Mouse (Mus musculus) layer of hippocampus, adult 6 months (tissue): ENCODE measurements around the gene Erp29. TPM values are rescaled to one million over a fixed set of nuclear protein-coding genes. Genes with fewer than 3 reads are reported as not detected.

Experiments
- long read RNA-seq, 2 experiments: library from polyadenylated mRNA; unstranded; transcript quantifications; one replicate each; pipeline ENCODE4 v2.0.0; 2019 to 2020
- polyA plus RNA-seq: library from polyadenylated mRNA; unstranded; fragments of <200 nt; fragmentation: Nextera tagmentation; gene quantifications from 2 replicates; pipeline ENCODE4 v1.2.3, GENCODE M21; 2021

Erp29 gene
- polyA plus RNA-seq = 157 and 184 TPM in 2 replicates
- long read RNA-seq, experiment 1, full-length matches to known transcripts = 215 of 228 reads
- long read RNA-seq, experiment 1, partial matches to known transcripts = 1 of 228 reads
- long read RNA-seq, experiment 1, other reads (novel, unspliced or antisense) = 12 of 228 reads
- long read RNA-seq, experiment 2, full-length matches to known transcripts = 145 of 153 reads
- long read RNA-seq, experiment 2, partial matches to known transcripts = 4 of 153 reads
- long read RNA-seq, experiment 2, other reads (novel, unspliced or antisense) = 4 of 153 reads

GRCm38 (mm10) chr5:121452026-121452869 is at the start of gene Erp29:
TSS of gene Erp29 (minus strand) at chr5:121452506.

GRCm38 (mm10) chr5:121451644-121452025 is 671 bp downstream of the Erp29 start, which contains the start of gene Tmem116:
TSS of gene Tmem116 (plus strand) at chr5:121451893.

DNA sequence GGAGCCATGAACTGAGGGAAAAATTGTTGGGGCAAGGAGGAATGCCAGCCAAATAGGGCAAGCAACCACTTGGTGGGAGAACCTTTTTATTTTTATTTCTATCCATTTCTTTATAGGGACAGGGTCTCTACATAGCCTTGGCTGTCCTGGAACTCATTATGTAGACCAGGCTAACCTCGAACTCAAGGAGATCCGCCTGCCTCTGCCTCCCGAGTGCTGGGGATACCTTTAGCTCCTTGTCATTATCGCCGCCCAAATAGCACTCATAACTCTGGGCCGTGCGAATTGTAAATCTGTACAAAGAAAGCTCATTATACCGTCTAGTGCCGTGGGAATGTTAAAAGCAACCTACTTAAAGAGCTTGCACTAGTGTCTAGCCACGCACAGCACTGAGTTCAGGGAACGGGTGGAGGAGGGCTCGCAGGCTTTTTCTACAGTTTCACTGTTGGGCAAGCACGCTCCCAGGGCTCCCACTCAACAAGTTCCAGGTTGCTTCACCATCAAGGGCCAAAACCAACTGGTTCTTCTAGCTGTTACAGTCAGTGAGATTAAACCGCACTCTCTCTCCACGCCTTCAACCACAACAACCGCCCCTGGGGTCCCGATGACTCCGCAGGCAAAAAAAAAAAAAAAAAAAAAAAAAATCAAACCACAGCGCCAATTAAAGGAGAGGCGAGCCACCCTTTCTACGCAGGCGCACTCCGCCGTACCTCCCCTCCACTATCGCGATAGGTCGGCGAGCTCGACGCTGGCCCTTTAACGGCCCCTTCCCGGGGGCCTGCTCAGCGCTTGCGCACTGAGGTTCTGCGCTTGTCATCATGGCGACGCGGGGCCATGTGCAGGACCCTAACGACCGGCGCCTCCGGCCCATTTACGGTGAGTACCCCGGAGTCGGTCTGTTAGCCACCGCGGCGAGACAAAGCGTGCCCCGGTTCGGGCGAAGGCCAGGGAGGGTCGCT is 54.8 kb downstream of the Erp29 start, which contains the start of gene Naa25:
Naa25 (plus strand) TSS at position 750 of the 959 bp plus-strand sequence.

DNA sequence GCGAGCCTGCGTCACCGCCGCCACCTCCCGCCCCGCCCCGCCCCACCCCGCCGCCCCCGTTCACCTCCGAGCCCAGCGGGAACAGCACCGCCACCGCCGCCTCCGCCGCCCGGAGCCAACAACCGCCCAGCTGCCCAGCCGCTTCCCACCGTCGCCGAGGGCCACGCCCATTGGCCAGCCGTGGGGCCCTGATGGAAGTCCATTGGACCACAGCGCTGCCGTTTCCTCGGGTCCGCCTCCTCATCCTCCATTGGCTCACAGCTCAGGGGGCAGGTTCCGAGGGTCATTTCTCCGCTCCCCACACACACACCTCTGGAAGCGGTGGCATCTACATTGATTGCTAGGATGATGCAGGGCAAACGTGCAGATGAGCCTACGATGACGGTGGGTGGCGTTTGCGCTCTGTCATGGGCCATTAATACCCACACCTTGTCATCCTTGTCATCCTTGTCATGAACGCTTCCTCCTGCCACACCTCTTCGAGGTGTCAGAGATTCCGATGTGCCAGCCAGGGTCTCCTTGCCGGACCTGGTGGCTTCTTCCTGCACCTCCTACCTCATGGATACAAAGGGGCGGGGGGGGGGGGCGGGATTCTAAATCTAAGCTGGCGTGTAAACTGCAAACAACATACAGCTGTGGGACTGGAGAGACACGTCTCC is 66.7 kb downstream of the Erp29 start, which contains the start of gene Trafd1:
Trafd1 (minus strand) TSS at position 172 of the 659 bp plus-strand sequence.

Other genes with a start within 250 kb of the Erp29 start
- 935 and 955 TPM in 2 replicates for gene Rpl6, start 248.0 kb downstream of the Erp29 start, polyA plus RNA-seq
- gene Hectd4, start 232.3 kb downstream of the Erp29 start, polyA plus RNA-seq = 28.4 and 30.4 TPM in 2 replicates
- 41.6 and 42.5 TPM in 2 replicates for gene Trafd1, start 66.9 kb downstream of the Erp29 start, polyA plus RNA-seq
- gene Naa25, start 54.6 kb downstream of the Erp29 start, polyA plus RNA-seq = 35.1 and 36.1 TPM in 2 replicates
- 8.3 and 9.3 TPM in 2 replicates for gene Tmem116, start 613 bp downstream of the Erp29 start, polyA plus RNA-seq
- gene Adam1b, start 50.9 kb upstream of the Erp29 start, polyA plus RNA-seq = not detected in 2 replicates
- gene Adam1a, start 93.0 kb upstream of the Erp29 start, polyA plus RNA-seq = 0.18 and 0.24 TPM in 2 replicates
- not detected in 2 replicates for gene Gm42878, start 93.0 kb upstream of the Erp29 start, polyA plus RNA-seq
- gene Mapkapk5, start 93.4 kb upstream of the Erp29 start, polyA plus RNA-seq = 10.5 and 10.8 TPM in 2 replicates
- gene Aldh2, start 141.3 kb upstream of the Erp29 start, polyA plus RNA-seq = 87.9 and 114 TPM in 2 replicates
- gene Acad12, start 166.4 kb upstream of the Erp29 start, polyA plus RNA-seq = 1.8 and 2.0 TPM in 2 replicates
- gene Acad10, start 208.0 kb upstream of the Erp29 start, polyA plus RNA-seq = 0.98 and 1.7 TPM in 2 replicates
- 25.7 and 28.0 TPM in 2 replicates for gene Brap, start 208.1 kb upstream of the Erp29 start, polyA plus RNA-seq